Mouse (Mus musculus) spleen, postnatal 14 days (tissue): ENCODE data around the gene Ost4.

Experiments used
- DNase-seq, 2 experiments: peaks; one replicate each; pipeline ENCODE4 v3.0.0; 2021 to 2022; ENCODE audit warnings: low spot score in 2 of 2

The Ost4 gene

DNA sequence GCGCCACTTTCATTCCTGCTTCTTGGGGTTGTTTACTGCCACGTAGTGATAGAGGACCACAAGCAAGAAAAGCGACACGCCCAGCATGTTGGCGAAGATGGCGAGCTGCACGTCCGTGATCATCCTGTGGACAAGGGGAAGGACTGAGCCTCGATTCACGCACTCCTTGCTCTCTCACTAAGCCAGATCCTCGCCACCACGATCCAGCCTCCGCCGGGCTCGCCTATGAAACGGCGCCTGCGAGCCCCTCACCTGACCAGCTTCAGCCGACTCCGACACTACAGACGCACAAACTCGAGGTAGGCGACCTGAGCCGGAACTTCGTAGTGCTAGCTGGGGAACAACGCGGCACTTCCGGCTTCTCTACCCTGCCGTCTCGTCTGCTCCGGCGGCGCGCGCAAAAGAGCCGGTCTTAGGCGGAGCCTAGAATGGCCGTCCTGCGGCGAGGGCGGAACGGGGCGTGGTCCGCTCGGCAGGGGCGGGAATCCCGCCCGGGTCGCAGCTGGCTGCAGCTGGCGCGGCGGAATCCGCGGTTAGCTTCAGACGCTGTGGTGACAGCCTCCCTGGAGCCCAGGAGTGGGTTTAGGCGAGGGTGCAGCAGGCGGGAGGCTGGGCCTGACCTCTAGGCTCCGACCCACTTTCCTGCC is at the start of gene Ost4:
TSS of gene Ost4 (minus strand) at position 376 of the 647 bp plus-strand sequence.
- DNase-seq = peak; percentile 98

GRCm38 (mm10) chr5:30955751-30956150 is 48.2 kb upstream of the Ost4 start:
- DNase-seq = no peak

DNA sequence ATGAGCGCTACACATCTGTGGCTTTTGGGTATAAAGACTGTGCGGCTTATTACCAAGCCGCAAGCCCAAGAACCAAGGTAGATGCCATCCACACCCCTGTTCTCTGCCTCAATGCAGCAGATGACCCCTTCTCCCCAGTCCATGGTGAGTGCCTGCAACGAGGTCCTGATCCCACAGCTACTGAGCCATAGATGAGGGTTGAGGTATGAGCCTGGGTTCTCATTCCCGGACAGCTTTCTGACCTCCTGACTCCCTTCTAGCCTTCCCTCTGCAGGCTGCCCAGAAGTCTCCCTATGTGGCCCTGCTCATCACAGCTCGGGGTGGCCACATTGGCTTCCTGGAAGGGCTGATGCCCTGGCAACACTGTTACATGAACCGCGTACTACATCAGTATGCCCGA is 47.0 kb upstream of the Ost4 start:
- DNase-seq = no peak

- no peak for DNase-seq
Observed at GRCm38 (mm10) chr5:30954065-30954464, 46.5 kb upstream of the Ost4 start.

DNA sequence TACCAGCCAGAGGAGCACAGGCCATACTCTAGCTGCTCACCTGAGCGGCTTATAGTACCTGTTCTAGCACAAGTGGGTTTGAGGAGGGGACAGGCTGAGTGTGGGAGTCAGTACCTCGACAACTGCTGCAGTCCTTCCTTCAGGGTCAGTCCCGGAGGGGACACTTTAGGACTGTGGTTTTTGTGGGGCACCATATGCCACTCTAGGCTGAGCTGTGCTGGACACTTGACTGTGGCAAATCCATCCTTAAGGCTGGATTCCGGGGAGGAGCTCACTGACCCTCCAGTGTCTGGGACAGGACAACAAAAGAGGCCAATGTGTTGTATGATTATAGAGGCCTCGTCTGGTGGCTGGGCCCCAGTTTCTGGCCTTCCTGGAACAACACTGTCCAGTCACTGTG is 45.0 kb upstream of the Ost4 start:
- no peak for DNase-seq

- DNase-seq = no peak
Observed at GRCm38 (mm10) chr5:30951706-30952105, 44.1 kb upstream of the Ost4 start.

- DNase-seq = no peak
Observed at GRCm38 (mm10) chr5:30950922-30951321, 43.3 kb upstream of the Ost4 start.

GRCm38 (mm10) chr5:30950451-30950850 is 42.9 kb upstream of the Ost4 start:
- no peak for DNase-seq

GRCm38 (mm10) chr5:30949654-30950326 is 42.2 kb upstream of the Ost4 start:
- peak; percentile 75 to 80 for DNase-seq

- no peak for DNase-seq
Observed at GRCm38 (mm10) chr5:30948620-30949019, 41.0 kb upstream of the Ost4 start.

DNA sequence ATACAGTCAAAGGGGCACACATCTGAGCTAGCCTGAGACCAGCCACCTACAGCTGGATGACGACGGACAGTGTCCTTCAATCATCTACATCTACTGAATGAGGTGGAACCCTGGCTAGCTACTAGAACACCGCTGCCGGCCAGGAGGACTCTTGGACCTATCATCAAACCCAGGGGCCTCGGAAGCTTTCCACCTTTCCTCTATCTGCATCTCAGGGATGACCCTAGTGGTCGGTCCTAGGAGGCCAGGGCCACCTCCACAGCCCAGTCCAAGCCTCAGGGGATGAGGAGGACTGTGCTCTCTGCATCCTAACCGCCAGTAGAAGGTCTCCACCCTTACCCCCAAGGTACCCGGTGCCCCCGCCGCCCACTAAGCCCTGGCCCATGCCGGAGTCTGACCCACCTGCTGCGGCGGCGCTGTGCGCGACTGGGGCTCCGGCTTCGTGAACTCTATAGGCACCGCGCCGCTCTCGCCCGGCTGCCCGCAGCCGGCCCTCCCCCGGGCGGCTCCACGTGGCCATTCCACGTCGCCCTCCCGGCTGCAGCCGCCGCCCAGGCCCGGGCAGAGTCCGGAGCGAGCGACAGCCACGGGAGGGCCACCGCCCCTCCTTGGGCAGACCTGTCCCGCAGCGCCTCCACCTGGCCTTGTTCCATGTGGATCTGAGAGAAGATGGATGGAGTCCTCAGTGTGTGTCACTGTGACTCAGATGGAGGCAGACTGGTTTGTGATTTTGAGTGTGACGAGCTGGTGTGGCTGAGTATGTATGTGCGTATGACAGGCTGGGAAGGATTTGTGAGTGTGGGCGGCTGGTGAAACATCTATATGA is 37.6 kb upstream of the Ost4 start, which contains the start of gene Cgref1:
TSS of gene Cgref1 (minus strand) at position 636 of the 826 bp plus-strand sequence.
- DNase-seq = no peak

DNA sequence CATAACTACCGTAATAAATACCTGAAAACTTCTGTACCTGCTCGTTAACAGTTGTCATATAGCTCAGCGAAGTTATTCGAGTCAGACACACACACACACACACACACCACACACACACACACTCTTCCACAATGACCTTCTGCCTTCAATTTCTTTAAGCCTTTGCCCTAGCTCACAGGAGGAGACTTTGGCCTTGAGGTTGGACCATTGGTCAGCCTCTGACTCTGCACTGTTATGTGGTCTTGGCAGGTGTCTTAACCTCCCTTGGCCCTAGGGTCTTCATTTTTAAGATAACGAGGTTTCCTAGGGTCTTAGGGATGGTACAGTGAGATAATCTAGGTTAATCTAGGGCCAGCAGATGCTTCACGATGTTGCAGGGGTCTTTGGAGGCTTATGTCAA is 36.8 kb upstream of the Ost4 start:
- no peak for DNase-seq

DNA sequence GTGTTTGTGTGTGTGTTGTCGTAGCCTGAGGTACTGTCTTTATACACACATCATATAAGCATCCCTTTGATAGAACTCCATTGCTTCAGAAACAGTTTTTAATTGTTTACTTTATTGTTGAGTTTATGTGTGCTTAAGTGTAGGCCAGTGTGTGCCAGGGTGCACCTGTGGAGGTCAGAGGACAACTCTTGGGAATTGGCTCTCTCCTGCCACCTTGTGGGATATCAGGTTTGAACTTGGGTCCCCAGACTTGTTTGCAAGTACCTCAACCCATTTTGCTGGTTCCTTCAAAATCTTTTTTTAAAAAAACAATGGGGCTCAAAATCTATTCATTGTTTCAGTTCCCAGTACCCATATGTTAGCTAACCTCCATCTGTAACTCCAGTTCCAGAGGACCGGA is 35.4 kb upstream of the Ost4 start:
- no peak for DNase-seq

DNA sequence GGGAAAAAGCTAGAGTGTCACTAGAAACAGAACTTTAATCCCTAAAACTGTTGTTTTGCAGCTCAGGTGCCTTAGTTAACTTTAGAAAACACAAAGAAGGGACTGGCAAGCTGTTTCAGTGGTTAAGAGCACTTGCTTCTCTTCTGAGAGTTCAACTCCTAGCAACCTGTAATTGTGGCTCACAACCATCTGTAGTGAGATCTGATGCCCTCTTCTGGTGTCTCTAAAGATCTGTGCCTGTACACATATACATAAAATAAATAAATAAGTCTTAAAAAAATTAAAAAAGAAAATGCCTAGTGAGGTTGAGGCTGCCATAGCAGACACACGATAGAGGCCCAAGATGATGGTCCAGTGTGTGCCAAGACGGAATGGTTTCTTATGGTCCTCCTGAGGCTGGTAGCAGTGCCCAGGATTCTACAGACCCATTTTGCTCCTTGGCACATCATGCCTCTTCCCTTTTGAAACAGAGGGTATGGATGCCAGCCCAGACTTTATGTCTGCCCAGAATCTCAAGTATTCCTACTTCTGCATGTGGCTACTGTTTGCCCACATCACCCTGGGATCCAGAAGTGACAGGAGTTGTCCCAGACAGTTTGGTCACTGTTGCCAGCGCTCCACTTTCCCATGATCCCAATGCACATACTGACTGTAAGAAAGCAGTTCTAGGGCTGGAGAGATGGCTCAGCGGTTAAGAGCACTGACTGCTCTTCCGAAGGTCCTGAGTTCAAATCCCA is 27.3 kb upstream of the Ost4 start:
- no peak for DNase-seq

GRCm38 (mm10) chr5:30933705-30934104 is 26.1 kb upstream of the Ost4 start:
- no peak for DNase-seq

DNA sequence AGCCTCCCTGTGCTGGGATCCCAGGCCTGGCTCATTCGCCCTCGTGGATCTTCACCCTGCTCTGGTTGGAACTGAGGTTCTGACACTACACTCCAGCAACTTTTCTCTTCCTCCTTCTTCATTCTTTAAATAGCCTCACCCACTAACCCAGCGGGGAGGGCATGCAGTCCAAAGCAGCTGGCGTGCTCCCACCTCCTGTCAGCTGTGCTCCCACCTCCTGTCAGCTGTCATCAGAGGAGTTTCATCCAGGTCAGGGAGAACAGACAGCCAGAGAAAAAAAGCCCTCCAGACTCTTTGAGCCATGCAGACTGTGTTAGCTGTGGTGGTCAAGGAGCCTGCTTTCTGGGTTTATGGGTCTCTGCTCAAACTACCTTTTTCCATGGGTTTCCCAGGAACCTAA is 23.8 kb upstream of the Ost4 start:
- DNase-seq = no peak

GRCm38 (mm10) chr5:30930846-30931245 is 23.3 kb upstream of the Ost4 start:
- DNase-seq = no peak

DNA sequence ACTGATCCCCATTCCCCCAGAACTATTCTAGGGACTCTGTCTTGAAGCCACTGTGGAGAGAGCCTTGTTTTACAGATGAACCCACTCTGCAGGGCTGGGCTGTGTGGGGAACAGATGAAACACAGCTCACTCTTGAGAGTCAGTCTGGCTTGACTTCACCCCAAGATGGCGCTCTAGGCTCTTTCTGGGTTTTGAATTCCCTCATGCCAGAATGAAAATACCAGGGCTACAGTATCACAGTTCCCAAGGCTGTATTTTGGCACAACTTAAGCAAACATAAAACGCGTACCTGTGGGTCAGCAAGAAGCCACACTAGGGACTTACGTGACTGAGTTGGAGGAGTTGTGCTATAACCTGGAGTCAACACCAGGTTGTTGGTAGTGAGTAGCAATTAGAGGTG is 22.5 kb upstream of the Ost4 start:
- no peak for DNase-seq

DNA sequence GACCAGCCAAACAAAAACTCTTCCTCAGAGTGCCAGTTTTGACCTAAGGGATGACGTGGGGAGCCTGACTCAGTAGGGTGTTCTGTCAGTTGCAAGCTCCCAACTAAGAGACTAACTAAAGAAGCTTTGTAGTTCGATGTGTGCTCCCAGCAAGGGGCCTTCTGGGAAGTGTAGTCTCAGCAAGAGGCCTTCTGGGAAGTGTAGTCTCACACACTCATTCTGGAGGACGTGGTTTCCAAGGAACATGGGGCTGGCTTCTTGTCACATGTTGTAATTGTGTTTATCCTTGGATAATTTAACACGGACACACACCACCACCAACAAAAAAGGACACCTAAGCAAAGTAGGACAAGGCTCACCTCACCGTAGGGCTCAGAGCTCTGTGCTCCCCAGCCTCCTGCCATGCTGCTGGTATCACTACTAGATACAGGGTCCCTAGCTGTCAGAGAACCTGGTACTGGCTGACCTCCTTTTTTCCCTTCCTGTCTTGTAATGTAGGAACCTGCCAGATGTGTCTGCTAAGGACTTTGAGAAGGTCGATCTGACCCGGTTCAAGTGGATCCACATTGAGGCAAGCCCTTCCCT is 20.4 kb upstream of the Ost4 start:
- no peak for DNase-seq

DNA sequence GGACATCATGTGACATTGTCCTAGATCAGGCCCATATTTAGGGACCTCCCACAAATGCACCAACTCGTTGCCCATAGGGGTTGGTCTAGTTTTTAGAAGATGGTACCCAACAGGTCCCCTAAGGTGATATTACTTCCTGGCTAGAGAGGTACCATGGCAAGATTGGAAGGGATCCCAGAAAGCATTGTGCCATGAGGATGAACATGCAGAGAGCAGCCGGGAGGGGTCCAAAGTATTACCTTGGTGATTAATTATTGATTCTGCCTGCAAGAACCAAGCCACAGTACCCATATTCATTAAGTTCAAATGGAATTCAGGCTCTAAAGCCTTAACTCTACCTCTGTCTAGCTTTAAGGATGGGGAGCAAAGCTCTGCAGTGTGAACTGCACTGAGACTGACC is 18.5 kb upstream of the Ost4 start:
- no peak for DNase-seq

GRCm38 (mm10) chr5:30925217-30925616 is 17.6 kb upstream of the Ost4 start:
- DNase-seq = no peak

DNA sequence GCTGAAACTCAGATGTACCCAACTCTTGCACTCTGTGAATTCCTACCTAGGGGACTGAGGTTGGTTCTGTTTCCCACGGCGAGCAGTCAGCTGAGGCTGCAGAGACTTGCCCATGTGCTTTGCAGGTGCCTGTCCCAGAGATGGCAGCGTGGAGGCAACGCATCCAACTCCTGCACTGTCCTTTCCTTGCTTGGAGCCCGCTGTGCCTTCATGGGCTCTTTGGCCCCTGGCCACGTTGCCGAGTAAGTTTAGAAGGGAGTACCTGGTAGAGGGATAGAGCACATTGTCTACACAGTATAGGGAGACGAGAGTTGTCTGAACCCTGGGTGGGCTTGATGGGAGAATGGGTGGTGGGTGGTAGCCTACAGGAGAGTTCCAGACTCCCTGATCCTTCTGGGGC is 17.0 kb upstream of the Ost4 start:
- DNase-seq = no peak
